Mouse (Mus musculus) skeletal muscle tissue, adult 2 months (tissue): ENCODE results near the gene Eps8.

Experiments used
- DNase-seq: peaks from one replicate; pipeline ENCODE4 v3.0.0-alpha.2; 2012; ENCODE audit warnings: low read depth, low spot score

Eps8 gene

DNA sequence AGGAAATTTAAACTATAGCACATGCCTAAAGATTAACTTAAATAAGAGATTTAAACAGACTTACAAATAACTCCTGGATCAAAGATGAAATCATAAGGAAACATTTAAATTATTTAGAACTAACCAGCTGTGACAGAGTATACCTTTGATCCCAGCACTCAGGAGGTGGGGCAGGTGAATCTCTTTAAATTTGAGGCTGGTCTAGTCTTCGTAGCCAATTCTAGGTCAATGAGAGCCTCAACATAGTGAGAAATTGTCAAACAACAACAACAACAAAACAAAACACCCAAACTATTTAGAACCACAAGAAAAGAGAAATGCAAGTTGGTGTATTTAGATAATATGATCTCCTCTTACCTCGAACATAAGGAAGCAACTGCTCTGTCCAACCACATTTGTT, at the start of gene Eps8:
Eps8 (minus strand) TSS at position 101 of the 400 bp plus-strand sequence.
- DNase-seq, result no peak

DNA sequence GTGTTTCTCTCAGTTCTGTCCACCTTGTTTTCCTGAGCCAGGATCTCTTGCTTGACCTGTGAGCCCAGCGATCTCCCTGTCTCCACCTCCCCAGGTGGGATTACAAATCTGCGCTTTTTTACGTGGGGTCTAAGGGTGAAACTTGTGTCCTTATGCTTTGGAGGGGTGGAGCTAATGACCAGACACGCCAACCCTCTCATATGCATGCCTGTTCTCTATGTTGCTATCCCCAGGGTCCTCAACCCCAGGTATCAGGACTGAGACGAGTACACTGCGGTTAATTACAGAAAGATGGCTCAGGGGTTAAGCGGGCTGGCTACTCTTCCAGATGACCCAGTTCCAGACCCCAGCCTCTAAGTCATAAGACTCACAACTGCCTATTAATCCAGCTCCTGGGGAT, 48.8 kb upstream of the Eps8 start:
- DNase-seq, result no peak

DNA sequence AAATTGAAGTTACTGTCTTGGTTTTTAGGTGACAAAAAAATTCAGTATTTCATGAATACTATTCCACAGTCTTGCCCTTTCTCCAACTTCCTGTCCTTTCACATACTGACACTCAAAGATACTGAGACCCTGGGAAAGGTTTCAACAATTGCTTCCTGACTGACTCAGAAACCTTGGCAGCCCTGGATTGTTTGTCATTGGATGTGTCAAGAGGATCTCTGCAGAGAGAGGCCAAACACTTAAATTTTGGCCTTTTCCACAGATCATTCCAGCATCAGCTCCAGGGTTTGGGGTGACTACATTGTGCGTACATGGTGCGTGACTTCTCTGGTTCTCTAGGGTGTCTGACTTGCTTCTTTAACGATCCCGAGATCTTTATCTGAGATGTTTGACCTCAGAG, 48.2 kb upstream of the Eps8 start:
- peak; percentile 55 for DNase-seq

DNA sequence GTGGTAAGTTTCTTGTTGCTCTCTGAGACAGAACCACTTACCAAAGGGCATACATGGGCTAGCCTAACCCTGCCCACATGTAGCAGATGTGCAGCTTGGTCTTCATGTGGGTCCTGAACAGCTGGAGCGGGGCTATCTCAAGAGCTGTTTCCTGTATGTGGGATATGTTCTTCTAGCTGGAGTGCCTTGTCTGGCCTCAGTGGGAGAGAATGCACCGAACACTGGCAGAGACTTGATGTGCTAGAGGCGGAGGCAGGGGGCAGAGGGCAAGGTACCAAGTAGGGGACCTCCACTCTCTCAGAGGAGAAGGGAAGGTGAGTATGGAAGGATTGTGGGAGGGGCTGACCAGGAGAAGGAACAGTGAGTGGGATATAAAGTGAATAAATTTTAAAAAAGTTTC, 47.5 kb upstream of the Eps8 start:
- no peak for DNase-seq

DNA sequence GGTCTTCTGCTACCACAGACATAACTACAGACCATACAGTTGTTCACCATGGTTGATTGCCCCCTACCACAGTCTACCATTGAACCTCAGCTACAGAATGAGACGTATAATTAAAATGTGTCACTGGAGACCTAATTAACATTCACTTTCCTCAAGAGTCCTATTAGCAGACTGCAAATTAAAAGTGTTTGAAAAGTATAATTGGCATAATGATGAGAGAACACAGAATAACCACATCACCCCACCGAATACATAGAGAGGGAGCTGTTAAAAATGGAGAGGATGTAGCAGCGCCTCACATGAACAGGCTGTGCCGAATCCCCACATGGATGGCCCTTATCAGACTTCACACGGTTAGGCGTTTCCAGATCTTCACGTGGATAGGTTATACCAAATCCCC, 44.8 kb upstream of the Eps8 start:
- no peak for DNase-seq

DNA sequence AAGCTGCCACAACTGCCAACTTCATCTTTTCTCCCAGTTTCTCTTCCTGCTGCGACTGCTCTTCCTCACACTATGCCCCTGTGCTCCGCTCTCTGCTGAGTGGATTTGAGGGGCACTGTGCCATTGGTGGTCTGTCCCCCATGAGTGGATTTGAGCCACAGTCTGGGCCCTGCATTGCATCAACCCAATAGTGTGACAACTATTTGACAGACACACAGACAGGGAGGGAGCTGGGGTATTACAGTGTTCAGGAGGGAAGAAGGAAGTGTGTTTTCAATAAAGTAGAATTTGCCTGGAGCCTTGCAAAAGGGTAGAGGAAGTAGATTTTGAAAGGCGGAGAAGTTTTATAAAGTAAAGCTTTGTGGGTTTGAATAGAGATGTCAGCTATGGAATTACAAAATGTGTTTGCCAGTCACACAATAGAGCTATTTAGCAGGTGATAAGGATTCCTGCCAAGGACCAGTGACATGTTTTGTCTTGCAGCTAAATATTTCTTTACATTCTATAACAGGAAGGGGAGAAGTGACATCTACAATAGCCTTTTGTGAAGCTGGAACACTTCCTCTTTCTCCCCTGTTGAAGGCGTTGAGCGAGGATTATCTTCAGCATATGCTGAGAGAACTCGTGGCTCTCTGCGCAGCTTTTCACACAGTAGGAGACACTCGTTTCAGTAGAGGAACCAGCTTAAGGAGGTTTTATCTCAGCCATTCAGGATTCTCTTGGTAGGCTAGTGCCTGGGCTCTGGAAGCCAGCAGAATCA, 41.9 kb upstream of the Eps8 start:
- no peak for DNase-seq

DNA sequence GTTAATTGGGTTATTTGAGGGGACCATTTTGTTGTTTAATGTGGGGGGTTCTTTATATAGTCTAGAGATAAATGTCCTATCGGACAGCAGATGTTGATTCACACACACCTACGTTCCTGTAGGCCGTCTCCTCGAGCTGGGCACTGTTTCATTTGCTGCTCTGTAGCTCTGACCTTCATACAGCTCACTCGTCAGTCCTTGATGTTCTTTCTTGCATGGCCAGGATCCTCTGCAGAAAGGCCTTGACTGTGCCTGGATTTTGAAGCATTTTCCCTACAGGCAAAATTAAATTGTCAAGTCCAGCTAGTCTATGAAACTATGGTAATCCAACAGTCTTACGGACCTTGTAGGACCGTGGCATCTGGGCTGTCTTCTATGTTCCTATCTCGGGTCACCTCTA, 40.4 kb upstream of the Eps8 start:
- no peak for DNase-seq

DNA sequence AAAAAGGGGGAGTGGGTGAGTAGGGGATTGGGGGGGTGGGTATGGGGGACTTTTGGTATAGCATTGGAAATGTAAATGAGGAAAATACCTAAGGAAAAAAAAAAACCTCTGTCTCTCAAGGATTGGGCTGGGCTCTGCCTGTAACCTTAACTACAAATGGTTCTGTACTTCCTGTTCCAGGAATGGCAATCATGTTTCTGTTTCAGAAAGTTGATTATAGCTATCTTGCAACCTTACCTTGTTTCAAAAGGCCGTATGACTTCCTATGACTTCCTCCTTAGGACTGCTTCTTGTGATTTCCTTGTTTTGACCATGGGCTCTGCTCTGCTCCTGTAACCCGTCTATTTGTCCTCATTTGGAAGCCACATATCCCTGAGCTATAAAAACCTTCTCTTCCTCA, 39.6 kb upstream of the Eps8 start:
- no peak for DNase-seq

DNA sequence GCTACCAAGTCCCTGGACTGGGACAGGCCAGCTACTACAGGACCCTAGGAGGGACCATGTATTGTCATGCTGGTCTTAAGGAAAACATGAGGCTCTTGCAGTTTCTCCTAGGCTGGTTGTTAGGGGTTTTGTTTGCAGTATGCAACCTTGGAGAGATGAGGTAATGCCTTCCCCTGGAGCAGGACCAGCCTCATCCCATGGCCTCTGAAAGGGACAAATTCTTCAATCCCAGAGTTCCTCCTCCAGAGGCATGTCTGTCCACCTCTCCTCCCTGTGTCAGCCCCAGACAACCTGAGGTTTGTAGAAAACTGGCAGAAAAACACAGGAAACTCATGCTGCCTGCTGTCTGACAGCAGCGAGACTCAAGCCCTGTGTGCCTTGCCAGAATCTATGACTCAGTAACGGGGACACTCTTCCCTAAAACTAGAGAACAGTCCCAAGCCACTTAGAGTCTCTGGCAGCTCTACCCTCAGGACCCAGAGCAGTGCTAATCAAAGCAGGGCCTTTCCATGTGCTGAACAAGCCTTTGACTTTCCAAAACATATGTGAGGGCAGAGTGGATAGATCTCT, 36.0 kb upstream of the Eps8 start:
- peak; percentile 44 for DNase-seq

DNA sequence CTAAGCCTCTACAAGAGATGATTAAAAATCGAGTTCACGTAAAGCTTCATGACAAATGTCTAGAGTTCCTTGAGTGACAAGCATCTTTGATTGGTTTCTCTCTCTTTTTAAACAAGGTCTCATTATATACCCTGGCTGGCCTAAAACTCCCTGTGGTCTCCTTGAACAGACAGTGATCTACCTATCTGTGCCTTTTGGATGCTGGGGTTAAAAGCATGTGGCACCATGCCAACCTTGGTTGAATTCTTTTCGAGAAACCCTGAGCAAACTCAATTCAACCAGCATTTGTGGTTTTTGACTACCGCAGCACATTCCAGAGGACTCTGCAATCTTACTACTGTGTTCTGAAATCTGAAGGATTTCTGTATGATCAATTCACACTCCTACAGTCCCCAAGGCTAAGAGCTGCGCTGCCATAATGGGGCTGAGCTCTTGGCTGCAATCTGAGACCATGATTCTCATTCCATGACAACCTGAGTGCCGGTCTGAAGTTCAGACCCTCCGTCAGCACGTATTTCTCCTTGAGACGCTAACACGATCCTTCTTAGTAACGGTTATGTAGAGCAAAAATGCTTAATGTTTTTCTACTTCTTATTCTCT, 33.9 kb upstream of the Eps8 start:
- DNase-seq, result no peak

DNA sequence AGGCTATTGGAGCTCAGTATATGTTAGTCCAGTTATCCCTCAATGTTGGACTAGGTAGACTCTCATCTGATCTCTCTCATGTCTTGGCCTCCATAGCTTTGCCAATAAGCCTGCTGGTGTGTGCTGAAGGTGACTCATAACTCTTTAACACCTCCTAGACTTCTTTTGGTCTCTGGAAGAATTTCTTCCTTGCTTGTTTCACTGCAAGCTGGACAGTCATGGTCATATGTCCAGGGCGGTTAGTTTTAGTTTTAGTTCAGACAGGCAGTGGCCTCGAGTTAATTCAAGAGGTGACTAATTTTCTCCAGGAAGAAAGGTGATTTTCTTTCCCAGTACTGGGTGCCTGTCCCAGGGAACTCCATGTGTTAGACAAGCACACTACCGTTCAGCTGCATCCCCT, 33.4 kb upstream of the Eps8 start:
- no peak for DNase-seq

DNA sequence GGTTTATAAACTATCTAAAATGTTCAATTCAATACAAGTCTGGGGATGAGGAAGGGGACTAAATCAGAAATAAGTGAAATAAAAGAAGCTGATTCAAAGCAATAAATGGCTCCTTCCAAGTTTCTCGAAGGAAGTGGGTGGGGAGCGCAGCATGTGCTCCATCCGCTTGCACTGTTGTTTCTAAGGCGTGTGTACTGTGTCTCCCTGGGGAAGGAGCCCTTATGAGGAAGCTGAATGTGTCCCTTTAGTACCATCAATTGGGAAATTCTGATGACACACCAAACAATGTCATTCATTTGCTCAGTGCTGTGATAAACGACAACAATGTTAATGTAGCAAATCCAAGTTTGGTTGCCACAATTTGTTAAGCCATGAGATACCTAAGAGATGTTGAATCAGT, 33.0 kb upstream of the Eps8 start:
- no peak for DNase-seq

DNA sequence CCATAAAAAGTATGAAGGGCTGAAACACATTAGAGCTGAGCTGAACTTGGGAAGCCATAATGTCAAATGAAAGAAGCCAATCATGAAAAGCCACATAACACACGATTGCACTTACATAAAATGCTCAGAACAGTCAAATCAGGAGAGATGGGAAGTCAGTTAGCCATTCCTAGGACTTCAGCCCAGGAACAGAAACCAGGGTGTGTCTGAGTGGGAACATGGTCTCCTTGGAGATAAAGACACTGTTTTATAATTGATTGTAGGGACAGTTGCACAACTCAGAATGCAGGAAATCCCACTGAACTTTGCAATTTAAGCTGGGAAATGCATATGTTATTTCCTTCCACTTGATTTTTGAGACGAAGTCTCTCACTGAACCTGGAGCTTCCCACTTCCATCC, 28.0 kb upstream of the Eps8 start:
- DNase-seq, result no peak

DNA sequence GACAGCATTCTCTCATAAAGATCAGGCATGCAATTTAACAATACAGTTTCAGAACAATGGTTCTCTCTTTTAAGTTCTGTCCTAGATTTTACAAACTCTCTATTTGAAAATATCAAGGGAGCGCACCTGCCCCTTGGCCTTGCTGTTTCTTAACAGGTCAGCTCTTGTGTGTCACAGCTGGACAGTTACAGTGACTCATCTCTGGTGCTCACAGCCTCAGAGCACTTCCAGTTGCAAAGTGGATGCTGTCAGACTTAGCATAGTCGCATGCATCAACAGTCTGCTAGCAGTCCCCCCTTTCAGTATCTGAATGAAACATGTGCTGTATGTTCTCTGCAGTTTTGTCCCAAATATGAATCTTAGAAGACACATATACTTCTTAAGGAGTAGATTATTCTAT, 26.3 kb upstream of the Eps8 start:
- DNase-seq, result no peak

DNA sequence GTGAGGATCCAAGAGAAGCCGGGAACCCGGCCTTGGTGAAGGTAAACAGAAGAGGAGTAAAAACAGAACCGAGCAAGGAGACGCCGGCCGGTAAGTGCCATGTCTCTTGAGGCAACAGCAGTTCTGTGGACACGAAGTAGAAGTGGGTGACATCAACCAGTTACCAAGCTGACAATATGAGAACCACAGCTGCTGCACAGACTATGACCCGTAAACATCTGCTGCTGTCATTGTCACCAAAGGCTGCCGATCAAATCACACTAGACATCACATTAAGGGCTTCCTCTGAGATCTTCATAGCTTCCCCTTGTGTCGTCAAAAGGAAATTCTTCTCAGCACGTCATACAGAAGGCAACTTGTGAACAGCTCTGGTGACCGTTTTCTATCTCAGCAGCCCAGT, 21.9 kb upstream of the Eps8 start:
- DNase-seq, result no peak

DNA sequence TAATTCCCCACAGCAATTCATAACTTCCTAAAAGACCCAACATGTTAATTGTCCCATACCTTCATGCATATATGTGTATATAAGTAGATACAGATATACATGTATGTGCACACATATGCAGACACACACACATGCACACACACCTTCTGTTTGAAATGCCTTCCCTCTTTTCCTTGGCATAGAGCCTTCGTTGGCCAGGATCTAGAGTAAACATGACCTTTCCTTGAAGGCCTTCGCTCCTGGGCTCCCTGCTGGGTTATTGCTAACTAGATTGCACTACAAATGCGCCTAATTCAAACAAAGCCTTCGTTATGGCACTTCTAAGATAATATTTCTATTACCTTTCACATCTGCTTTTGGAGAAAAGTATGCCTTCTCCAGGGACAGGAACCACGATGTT, 20.9 kb upstream of the Eps8 start:
- no peak for DNase-seq

DNA sequence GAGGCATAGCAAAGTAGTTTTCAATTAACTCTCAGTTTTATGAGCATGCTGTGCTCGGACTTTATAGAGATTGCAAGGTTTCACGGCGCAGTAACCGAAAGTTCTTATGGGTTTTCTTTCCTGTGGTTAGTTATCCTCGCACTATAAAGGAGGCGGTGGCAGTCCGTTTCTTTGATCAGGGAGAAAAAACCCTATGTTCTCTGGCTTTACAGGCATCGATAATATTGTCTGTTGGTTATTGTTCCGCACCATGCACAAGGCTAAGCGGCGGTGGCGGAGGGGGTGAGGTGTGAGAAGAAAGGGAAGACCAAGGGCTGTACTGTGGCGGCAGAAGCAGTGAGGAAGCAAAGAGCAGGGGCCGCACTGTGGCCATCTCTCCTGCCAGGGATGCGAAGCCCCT, 18.6 kb upstream of the Eps8 start:
- DNase-seq, result no peak

DNA sequence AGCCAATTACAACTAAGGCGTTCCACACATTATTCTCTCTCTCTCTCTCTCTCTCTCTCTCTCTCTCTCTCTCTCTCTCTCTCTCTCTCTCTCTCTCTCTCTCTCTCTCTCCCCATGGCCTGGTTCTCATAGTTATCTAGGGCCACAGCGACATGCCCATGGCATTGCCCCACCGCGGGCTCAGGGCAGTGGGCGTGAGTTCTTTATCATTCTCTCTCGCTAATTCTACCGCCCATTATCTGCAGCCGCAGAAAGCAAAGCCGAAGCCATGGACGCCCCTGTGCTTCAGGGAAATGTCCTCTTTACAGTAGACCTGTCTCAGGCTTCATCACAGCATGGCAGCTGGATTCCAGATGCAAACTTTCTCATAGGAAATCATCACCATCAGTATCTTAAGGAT, 16.9 kb upstream of the Eps8 start:
- DNase-seq, result no peak

DNA sequence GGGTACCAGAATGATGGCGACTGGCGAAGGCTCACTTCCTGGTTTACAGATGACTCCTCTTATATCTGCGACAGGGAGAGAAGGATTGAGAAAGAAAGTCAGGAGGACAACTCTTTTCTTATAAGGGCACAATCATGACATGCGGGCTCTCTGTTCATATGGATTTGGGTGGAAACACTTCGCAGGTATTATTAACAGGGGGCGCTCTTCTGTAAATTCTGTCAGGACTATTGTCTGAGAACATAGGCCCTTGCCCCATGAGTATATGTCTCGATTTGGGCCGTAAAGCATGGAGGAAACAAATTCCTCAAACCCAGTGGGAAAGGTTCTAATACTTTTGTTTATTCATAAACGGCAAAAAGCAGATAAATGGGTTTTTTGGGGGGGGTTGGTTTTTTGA, 16.1 kb upstream of the Eps8 start:
- DNase-seq, result no peak

DNA sequence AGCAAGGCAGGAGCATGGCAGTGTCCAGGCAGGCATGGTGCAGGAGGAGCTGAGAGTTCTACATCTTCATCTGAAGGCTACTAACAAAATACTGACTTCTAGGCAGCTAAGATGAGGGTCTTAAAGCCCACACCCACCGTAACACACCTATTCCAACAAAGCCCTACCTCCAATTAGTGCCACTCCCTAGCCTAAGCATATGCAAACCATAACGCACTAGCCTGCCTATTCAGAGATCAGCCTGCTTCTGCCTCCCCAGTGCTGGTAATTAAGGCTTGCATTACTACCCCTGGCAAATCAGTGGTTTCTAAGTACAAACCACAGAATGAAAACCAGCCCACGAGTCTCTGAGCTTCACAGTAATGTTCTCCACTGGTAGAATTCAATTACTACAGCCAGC, 15.2 kb upstream of the Eps8 start:
- DNase-seq, result no peak

DNA sequence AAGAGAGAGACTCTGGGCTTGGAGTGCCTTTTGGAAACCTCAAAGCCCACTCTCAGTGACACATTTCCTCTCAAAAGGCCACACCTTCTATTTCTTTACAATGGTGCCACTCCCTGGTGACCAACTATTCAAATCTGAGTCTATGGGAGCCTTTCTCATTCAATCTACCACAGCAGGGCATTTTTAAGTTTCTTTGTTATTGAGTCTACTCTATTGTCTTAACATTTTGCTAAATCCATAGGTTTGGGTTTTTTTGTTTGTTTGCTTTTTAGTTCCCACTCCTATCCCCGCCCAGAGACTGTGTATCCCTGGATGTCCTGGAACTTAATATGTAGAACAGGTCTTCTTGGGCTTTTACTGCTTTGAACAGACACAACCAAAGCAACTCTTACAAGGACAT, 14.8 kb upstream of the Eps8 start:
- no peak for DNase-seq

DNA sequence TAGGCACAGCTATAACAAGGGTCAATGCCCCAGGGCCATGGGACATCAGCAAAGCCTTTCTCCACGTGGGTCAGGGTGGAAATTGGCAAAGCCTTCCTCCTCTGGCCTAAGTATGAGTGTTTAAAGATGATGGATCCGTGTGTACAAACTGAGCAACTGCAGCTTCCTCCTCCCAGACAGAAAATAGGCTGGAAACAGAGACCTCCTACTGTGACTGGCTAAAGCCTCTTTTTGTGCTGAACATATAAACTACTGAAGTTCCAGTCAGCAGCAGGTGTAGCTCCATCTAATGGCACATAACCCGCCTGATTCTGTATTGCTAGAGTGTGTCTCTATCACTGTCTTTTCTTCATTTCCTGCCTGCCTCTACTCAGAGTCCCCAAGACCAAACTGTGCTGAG, 13.7 kb upstream of the Eps8 start:
- no peak for DNase-seq

DNA sequence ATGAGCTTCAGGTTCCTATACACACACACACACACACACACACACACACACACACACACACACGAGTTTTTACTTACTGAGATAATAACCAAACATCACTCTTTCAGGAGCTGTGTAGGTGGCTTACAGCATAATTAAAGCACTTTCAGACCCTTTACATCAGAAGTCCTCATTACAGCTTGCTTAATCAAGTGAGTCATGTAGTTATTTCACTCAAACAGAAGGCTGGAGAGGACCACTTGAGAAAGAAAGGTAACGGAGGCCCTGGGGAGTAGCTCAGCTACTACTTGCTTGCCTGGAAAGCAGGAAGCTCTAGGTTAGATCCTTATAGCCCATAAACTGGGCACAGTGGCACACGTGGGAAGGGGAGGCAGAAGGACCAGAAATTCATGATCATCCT, 13.0 kb upstream of the Eps8 start:
- no peak for DNase-seq

DNA sequence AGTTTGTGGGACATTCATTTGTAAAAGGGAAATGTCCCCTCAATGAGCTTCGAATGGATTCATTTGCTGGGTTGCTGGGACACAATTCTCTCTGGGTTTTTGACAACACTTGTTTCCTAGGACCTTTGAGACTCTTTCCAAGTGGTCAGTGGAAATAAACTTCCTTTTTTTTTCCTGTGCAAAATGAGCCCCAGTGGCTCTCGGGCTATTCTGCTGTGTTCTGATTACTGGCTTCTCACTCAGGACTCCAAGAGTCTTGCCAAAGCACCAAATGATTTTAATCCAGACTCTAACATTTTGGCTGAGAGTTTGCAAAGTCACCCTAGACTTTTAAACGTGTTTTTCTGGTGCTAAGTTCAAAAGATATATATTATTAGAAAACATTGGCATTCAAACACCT, 10.3 kb upstream of the Eps8 start:
- peak; percentile 43 for DNase-seq
